Mouse (Mus musculus) hindbrain, embryonic 11.5 days (tissue): ENCODE data around the gene Gm7697. TPM values are rescaled to one million over a fixed set of nuclear protein-coding genes. Genes with fewer than 3 reads are reported as not detected.
"Not testable (repeated sequence)": the region's sequence is repeated elsewhere in the genome, so short reads cannot be mapped to it uniquely, and the experiment has no call there.

ENCODE experiments used
- ATAC-seq: fragments of 200-750 bp; cut with Nextera tagmentation; 2 replicates; pipeline ENCODE4 v1.8.0; 2017; ENCODE audit warnings: mild to moderate bottlenecking, moderate TSS enrichment, moderate library complexity; ENCODE audit not compliant: low FRiP score
- DNase-seq: peaks from one replicate; pipeline ENCODE4 v3.0.0-alpha.2; 2015; ENCODE audit warnings: low spot score
- H3K27ac ChIP-seq: fragments of 300-500 bp; sonication (generic); 2 replicates; pipeline ENCODE4 v1.5.1; 2014; ENCODE audit warnings: mild to moderate bottlenecking, low read depth, low read length
- H3K27me3 ChIP-seq: fragments of 300-500 bp; sonication (generic); 2 replicates; pipeline ENCODE4 v1.6.1; 2014; ENCODE audit warnings: mild to moderate bottlenecking, low read length, moderate library complexity, mixed read lengths; ENCODE audit not compliant: control insufficient read depth, insufficient read depth
- H3K36me3 ChIP-seq: fragments of 300-500 bp; sonication (generic); 2 replicates; pipeline ENCODE4 v1.6.1; 2014; ENCODE audit warnings: mild to moderate bottlenecking, low read length, moderate library complexity, mixed read lengths; ENCODE audit not compliant: control insufficient read depth, insufficient read depth
- H3K4me1 ChIP-seq: fragments of 300-500 bp; sonication (generic); replicated peaks from 2 replicates; pipeline ENCODE4 v1.6.1; 2014; ENCODE audit warnings: low read length, mixed read lengths; ENCODE audit not compliant: control insufficient read depth, insufficient read depth
- H3K4me2 ChIP-seq: fragments of 300-500 bp; sonication (generic); replicated peaks from 2 replicates; pipeline ENCODE4 v1.6.1; 2014; ENCODE audit warnings: mild to moderate bottlenecking, low read depth, low read length
- H3K4me3 ChIP-seq: fragments of 300-500 bp; sonication (generic); 2 replicates; pipeline ENCODE4 v1.5.1; 2014; ENCODE audit warnings: low read depth, low read length
- H3K9ac ChIP-seq: fragments of 300-500 bp; sonication (generic); 2 replicates; pipeline ENCODE4 v1.6.1; 2014; ENCODE audit warnings: low read depth, low read length
- H3K9me3 ChIP-seq: fragments of 300-500 bp; sonication (generic); 2 replicates; pipeline ENCODE4 v1.6.1; 2016; ENCODE audit warnings: low read length; ENCODE audit not compliant: control insufficient read depth
- WGBS: fragments of 180-500 bp; shearing (Covaris S2); extraction: QIAGEN DNeasy Blood & Tissue Kit; methylation state at CpG from one replicate; pipeline ENCODE4 v1.1.7; 2014; 5-methylcytosine and 5-hydroxymethylcytosine counted together
- polyA plus RNA-seq: library from polyadenylated mRNA; unstranded; fragments of >200 nt; fragmentation: Nextera tagmentation; extraction: Ambion mirVana; gene quantifications from 2 replicates; pipeline ENCODE4 v1.2.1, GENCODE M21; 2014

The Gm7697 gene
- polyA plus RNA-seq, result not detected in 2 replicates

DNA sequence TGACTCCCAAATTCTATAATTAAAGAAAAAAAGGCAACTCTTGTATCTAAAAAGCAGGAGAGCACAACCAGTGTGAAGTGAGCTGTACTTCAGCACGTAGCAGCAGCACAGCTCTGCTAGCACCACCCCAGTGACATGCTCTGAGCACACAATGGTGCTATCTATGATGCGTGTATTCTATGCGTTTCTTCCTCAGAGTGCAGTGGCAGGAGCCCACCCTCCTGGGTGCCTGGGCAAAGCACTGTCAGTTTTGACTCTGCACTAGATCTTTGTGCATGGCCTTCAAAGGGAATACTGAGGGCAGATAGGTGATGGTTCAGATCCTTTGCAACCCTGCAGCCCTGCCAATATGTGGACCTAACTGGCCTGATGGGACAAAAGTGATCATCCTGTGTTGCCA is at the start of gene Gm7697:
Gm7697 (minus strand) TSS at position 101 of the 400 bp plus-strand sequence.
- WGBS, result 67% methylated on average over 1 of the region's 3 CpGs
- H3K27me3 ChIP-seq, DNase-seq, H3K4me1 ChIP-seq, H3K9me3 ChIP-seq, H3K27ac ChIP-seq, H3K4me2 ChIP-seq, H3K36me3 ChIP-seq, H3K4me3 ChIP-seq, ATAC-seq, H3K9ac ChIP-seq: not testable (repeated sequence)

DNA sequence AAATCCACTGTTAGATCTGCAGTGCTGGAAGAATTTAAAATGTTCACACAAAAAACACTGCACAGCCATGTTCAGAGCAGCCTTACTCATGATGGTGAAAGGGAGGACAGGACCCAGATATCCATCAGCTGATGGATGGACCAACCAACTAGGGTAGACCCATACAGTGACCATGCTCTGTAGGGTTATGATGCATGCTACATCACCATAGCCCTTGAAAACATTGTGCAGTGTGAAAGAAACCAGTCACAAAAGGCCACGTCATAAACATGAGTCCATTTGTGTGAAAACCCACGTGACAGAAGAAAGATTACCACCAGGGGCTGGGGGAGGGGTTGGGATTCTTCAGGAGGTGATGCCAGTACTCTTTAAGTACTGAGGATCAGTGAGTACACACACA is 28.5 kb upstream of the Gm7697 start:
- DNase-seq, H3K9me3 ChIP-seq, H3K4me1 ChIP-seq, H3K4me2 ChIP-seq, H3K27me3 ChIP-seq, H3K9ac ChIP-seq, H3K4me3 ChIP-seq, H3K27ac ChIP-seq, H3K36me3 ChIP-seq, ATAC-seq: not testable (repeated sequence)
- 56% methylated on average over 2 of the region's 2 CpGs for WGBS

DNA sequence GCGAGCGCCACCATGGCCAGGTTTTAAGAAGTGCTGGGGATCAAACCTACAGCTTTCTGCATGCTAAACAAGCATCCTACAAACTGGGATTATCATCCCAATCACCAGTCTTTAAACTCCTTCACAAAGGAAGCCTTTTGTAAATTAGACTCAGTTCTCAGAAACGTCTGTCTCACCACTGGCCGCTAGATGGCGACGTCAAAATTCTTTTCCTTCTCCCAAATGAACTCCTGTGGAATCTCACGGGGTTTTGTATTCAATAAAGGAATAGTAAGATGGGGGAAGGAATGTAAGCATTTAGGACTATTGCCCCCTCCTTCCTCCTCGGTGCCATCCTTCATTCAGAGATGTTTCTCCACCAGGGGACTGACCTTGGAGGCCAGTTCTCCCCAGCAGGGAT is 26.8 kb upstream of the Gm7697 start:
- peak; percentile 68 for DNase-seq
- H3K4me2 ChIP-seq, H3K4me1 ChIP-seq, H3K36me3 ChIP-seq, ATAC-seq, H3K4me3 ChIP-seq, H3K27ac ChIP-seq, H3K9ac ChIP-seq, H3K9me3 ChIP-seq, H3K27me3 ChIP-seq: not testable (repeated sequence)
- 8% methylated on average over 8 of the region's 8 CpGs for WGBS

DNA sequence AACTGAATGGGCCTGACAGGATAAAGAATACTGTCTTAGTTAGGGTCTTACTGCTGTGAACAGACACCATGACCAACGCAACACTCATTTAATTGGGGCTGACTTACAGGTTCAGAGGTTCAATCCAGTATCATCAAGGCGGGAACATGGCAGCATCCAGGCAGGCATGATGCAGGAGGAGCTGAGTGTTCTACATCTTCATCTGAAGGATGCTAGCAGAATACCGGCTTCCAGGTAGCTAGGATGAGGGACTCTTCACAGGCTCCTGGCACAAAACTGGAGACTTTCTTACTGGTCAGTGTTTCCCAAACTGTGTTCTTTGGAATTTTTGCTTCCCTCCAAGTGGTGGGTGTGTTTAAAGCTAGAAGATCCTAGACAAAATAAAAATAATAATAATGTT is 25.3 kb upstream of the Gm7697 start:
- ATAC-seq, H3K27ac ChIP-seq, H3K4me2 ChIP-seq, H3K9me3 ChIP-seq, H3K9ac ChIP-seq, H3K4me1 ChIP-seq, DNase-seq, H3K36me3 ChIP-seq, H3K27me3 ChIP-seq, H3K4me3 ChIP-seq: not testable (repeated sequence)
- WGBS, result 86% methylated on average over 3 of the region's 3 CpGs

DNA sequence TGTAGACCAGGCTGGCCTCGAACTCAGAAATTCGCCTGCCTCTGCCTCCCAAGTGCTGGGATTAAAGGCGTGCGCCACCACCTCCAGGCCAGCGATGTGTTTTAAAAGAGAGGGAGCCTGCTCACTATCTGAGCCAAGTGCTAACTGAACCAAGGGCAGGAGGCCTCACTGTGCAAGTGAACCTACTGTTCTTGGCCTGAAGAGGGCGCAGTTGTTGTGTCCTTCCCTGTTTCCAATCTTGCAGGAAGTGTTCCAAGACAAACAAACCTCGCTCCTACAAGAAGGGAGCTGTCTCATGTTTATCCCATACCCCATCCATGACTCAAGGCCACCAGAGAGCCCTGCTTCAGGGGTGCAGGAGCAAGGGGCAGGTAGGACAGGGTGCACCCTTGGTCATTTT is 24.4 kb upstream of the Gm7697 start:
- not testable (repeated sequence) for H3K9ac ChIP-seq, H3K4me3 ChIP-seq, H3K27me3 ChIP-seq, H3K9me3 ChIP-seq, H3K27ac ChIP-seq, H3K4me1 ChIP-seq, ATAC-seq, H3K36me3 ChIP-seq, H3K4me2 ChIP-seq
- DNase-seq, result peak; percentile 20
- WGBS, result 69% methylated on average over 7 of the region's 7 CpGs

DNA sequence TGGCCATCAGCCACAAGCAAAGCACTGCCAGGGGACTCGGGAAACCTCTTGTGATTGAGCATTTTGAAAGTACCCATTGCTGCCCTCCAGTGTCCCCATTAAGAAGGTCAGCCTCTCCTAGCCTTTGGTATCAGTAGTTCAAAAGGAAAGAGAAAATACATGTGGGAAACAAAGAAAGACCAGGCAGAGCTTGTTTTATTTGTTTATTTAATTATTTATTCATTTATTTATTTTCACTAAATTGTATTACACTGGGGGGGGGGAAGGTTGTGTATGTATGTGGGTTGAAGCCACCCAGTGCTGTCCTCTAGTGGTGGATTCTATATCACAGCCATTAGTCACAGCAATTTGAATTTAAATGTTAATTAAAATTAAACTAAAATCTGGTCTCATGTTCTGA is 22.2 kb upstream of the Gm7697 start:
- WGBS, result 29% methylated on average over 1 of the region's 1 CpGs
- H3K9ac ChIP-seq, H3K27me3 ChIP-seq, ATAC-seq, DNase-seq, H3K4me2 ChIP-seq, H3K27ac ChIP-seq, H3K4me1 ChIP-seq, H3K9me3 ChIP-seq, H3K4me3 ChIP-seq, H3K36me3 ChIP-seq: not testable (repeated sequence)

DNA sequence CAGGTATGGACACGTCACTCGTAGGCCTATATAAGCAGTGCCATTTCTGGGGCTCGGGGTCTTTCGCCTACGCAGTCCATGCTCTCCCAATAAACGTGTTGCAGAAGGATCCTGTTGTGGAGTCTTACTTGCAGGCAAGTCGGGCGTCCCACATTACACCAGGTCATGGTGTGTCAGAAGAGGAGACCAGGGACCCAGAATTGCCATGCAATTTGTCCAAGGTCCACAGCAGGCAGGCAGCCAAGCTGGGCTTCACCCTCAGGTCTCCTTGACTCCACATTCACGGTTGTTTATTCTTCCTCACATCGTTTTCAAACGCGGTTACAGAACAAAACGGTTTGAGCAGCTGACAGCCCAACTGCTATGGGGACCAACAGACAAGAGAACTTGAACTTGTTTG is 21.7 kb upstream of the Gm7697 start:
- H3K4me3 ChIP-seq, result not testable (repeated sequence)

DNA sequence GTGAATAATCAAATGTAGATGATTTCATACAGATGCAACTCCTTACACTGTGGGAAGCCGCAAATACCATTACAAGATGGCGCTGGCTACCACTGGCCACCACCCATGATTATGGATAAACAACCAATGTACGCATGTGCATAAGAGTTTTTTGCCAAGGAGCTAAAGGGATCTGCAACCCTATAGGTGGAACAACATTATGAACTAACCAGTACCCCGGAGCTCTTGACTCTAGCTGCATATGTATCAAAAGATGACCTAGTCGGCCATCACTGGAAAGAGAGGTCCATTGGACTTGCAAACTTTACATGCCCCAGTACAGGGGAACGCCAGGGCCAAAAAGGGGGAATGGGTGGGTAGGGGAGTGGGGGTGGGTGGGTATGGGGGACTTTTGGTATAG is 21.2 kb upstream of the Gm7697 start:
- not testable (repeated sequence) for H3K9ac ChIP-seq, H3K36me3 ChIP-seq, H3K27me3 ChIP-seq, H3K4me2 ChIP-seq, DNase-seq, H3K9me3 ChIP-seq, H3K4me3 ChIP-seq, H3K4me1 ChIP-seq, H3K27ac ChIP-seq
- peak; percentile 72 for ATAC-seq
- WGBS, result 91% methylated on average over 5 of the region's 6 CpGs

More for the DNA sequence above, 21.7 kb upstream of the Gm7697 start:
- not testable (repeated sequence) for H3K4me2 ChIP-seq, ATAC-seq, H3K36me3 ChIP-seq, H3K27ac ChIP-seq, H3K27me3 ChIP-seq, DNase-seq, H3K4me1 ChIP-seq, H3K9ac ChIP-seq, H3K9me3 ChIP-seq
- WGBS, result 93% methylated on average over 13 of the region's 13 CpGs

DNA sequence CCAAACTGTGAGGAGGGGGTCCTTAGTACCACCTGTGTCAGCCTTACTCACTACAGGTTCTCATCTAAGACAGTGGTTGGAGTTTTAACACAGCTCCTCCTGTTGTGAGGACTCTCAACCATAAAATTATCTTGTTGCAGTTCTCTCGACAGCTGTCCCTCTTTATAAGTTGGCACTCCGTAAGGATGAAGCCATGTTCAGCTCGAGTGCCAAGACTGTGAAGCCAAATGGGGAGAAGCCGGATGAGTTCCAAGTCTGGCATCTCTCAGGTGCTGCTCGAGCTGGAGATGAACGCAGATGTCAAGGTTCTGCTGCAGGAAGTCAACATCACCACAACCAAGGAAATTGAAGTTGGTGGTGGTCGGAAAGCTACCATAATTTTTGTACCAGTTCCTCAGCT is 18.0 kb upstream of the Gm7697 start:
- not testable (repeated sequence) for DNase-seq, H3K9me3 ChIP-seq, H3K4me3 ChIP-seq, H3K27me3 ChIP-seq, ATAC-seq, H3K4me1 ChIP-seq, H3K27ac ChIP-seq, H3K9ac ChIP-seq, H3K36me3 ChIP-seq, H3K4me2 ChIP-seq
- 87% methylated on average over 7 of the region's 7 CpGs for WGBS
